Mouse (Mus musculus): Measurements from ENCODE around the gene Tap2.
"Not testable (repeated sequence)": the region's sequence is repeated elsewhere in the genome, so short reads cannot be mapped to it uniquely, and the experiment has no call there.

DNA sequence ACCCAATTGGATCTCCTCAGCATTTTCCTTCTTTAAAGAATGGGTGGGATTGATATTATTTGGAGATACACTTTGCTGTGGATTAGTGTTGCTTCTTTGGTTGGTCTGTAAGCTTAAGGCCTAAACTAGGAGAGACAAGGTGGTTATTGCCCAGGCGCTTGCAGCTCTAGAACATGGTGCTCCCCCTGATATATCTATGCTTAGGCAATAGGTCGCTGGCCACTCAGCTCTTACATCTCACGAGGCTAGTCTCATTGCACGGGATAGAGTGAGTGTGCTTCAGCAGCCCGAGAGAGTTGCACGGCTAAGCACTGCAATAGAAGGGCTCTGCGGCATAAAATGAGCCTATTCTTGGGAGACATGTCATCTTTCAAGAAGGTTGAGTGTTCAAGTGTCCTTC is 28.7 kb downstream of the Tap2 start:
- TF ChIP-seq CTCF, EP300 (IDR thresholded peaks at IDR 0.05; ENCODE audit: low read depth): not testable (repeated sequence)

All from heart, postnatal 0 days (tissue).